Comparison of ENCODE assay signal across 24 mouse cellular contexts in genomic region chr5:24982258-24982657, GRCm38 (mm10).
DNase-seq lines count a peak whose midpoint lies in the region; ATAC-seq and TF ChIP-seq lines count a peak whose summit lies in the region.
"Had no signal": no experiment of that assay in that cellular context is flagged by ENCODE, and none has a peak within 500 bp of the region (broad histone marks: within the 10 kb centered on the region; RNA-seq: fewer than 3 reads in every experiment).

No protein-coding gene starts in this region.

- WGBS in kidney, adult 2 months = 54% methylated on average over 3 of the region's 3 CpGs
- WGBS in kidney, embryonic 16.5 days = 73% methylated on average over 3 of the region's 3 CpGs
- 30% methylated on average over 3 of the region's 3 CpGs for WGBS in heart, embryonic 16.5 days

- no peak for TF ChIP-seq POLR2A in kidney, adult 2 months (IDR thresholded peaks at IDR 0.05; ENCODE audit: low read depth, low read length)

- no peaks in the 10 kb centered on the region for H3K27me3 ChIP-seq in kidney, adult 2 months (replicated peaks; ENCODE audit: control insufficient read depth, insufficient read depth, low read length)
- no peaks in the 10 kb centered on the region for H3K27me3 ChIP-seq in kidney, embryonic 16.5 days (ENCODE audit: insufficient read depth, low read length)
- no peaks in the 10 kb centered on the region for H3K27me3 ChIP-seq in heart, embryonic 16.5 days (ENCODE audit: control insufficient read depth, insufficient read depth, low read length)
- H3K27me3 ChIP-seq: embryonic facial prominence, embryonic 15.5 days; hindbrain, embryonic 13.5 days; lung, embryonic 15.5 days; midbrain, embryonic 13.5 days; neural tube, embryonic 12.5 days had no signal

- peak; percentile 96 for DNase-seq in heart, adult 11 months
- DNase-seq in heart, postnatal 36 days = no peak
- DNase-seq in kidney, adult 2 months = peak; percentile 12
- no peak for DNase-seq in thymus, postnatal 10 days (ENCODE audit: low spot score in 2 of 2)
- no peak for DNase-seq in gastrocnemius, adult 2 months
- DNase-seq: cerebellum, postnatal 36 days; gastrocnemius, postnatal 10 days; liver; retina, postnatal 1 day; right cerebral cortex, postnatal 25 days; spleen, adult 18-20 months; thymus, postnatal 25 days had no signal

- TF ChIP-seq CTCF in kidney, adult 2 months (conservative IDR thresholded peaks at IDR 0.05; ENCODE audit: insufficient read depth, insufficient read length, low read depth, low read length) = no peak
- no peak for TF ChIP-seq CTCF in gastrocnemius, adult 2 months (IDR thresholded peaks at IDR 0.05)

- no peak overlapping the region for H3K9ac ChIP-seq in kidney, embryonic 16.5 days (replicated peaks; ENCODE audit: low read length)
- H3K9ac ChIP-seq in heart, embryonic 16.5 days (ENCODE audit: low read length) = peak overlapping the region; percentile 52
- H3K9ac ChIP-seq: embryonic facial prominence, embryonic 15.5 days; hindbrain, embryonic 13.5 days; liver, embryonic 15.5 days; lung, embryonic 15.5 days; midbrain, embryonic 13.5 days; neural tube, embryonic 12.5 days had no signal

- H3K27ac ChIP-seq in kidney, adult 2 months (ENCODE audit: insufficient read depth, low read depth, low read length) = no peak overlapping the region
- H3K27ac ChIP-seq in kidney, embryonic 16.5 days (ENCODE audit: low read length) = no peak overlapping the region
- H3K27ac ChIP-seq in heart, embryonic 16.5 days (ENCODE audit: low read length) = peak overlapping the region; percentile 98
- no peak overlapping the region for H3K27ac ChIP-seq in gastrocnemius, adult 2 months
- H3K27ac ChIP-seq: embryonic facial prominence, embryonic 15.5 days; hindbrain, embryonic 13.5 days; limb, embryonic 10.5 days; liver, embryonic 15.5 days; lung, embryonic 15.5 days; midbrain, embryonic 13.5 days; neural tube, embryonic 12.5 days had no signal

- H3K4me1 ChIP-seq in kidney, adult 2 months (ENCODE audit: control insufficient read depth, insufficient read depth, low read length) = peaks cover 16% of the 10 kb centered on the region
- H3K4me1 ChIP-seq in kidney, embryonic 16.5 days (ENCODE audit: insufficient read depth, low read length) = peaks cover 42% of the 10 kb centered on the region
- peaks cover 74% of the 10 kb centered on the region for H3K4me1 ChIP-seq in heart, embryonic 16.5 days (ENCODE audit: control insufficient read depth, insufficient read depth, low read length)
- H3K4me1 ChIP-seq: neural tube, embryonic 12.5 days had no signal

- H3K36me3 ChIP-seq in kidney, adult 2 months (ENCODE audit: control insufficient read depth, insufficient read depth, low read length) = no peaks in the 10 kb centered on the region
- no peaks in the 10 kb centered on the region for H3K36me3 ChIP-seq in kidney, embryonic 16.5 days (ENCODE audit: insufficient read depth, low read length)
- no peaks in the 10 kb centered on the region for H3K36me3 ChIP-seq in heart, embryonic 16.5 days (ENCODE audit: control insufficient read depth, insufficient read depth)
- H3K36me3 ChIP-seq: embryonic facial prominence, embryonic 15.5 days; hindbrain, embryonic 13.5 days; limb, embryonic 10.5 days; liver, embryonic 15.5 days; lung, embryonic 15.5 days; midbrain, embryonic 13.5 days; neural tube, embryonic 12.5 days had no signal

- H3K9me3 ChIP-seq in kidney, embryonic 16.5 days (ENCODE audit: low read length) = no peaks in the 10 kb centered on the region
- H3K9me3 ChIP-seq in heart, embryonic 16.5 days (replicated peaks; ENCODE audit: control insufficient read depth, low read length) = no peaks in the 10 kb centered on the region
- H3K9me3 ChIP-seq: embryonic facial prominence, embryonic 15.5 days; hindbrain, embryonic 13.5 days; limb, embryonic 10.5 days; liver, embryonic 15.5 days; lung, embryonic 15.5 days; megakaryocyte, embryonic 14.5 days; midbrain, embryonic 13.5 days; neural tube, embryonic 12.5 days had no signal

- intact Hi-C loops in heart, postnatal 36 days (cut with DNase I) = no loop called here
- intact Hi-C loops in gastrocnemius, adult 2 months (cut with DNase I) = no loop called here

- no peak overlapping the region for H3K4me2 ChIP-seq in kidney, embryonic 16.5 days (replicated peaks; ENCODE audit: low read depth, low read length)
- peak overlapping the region; percentile 33; the same call in 1 of the 2 replicates for H3K4me2 ChIP-seq in heart, embryonic 16.5 days (ENCODE audit: low read depth, low read length)
- H3K4me2 ChIP-seq: embryonic facial prominence, embryonic 15.5 days; hindbrain, embryonic 13.5 days; liver, embryonic 15.5 days; lung, embryonic 15.5 days; midbrain, embryonic 13.5 days; neural tube, embryonic 12.5 days had no signal

- no peak overlapping the region for H3K4me3 ChIP-seq in kidney, adult 2 months (ENCODE audit: insufficient read depth, low read depth, low read length)
- no peak overlapping the region for H3K4me3 ChIP-seq in kidney, embryonic 16.5 days (ENCODE audit: low read length)
- H3K4me3 ChIP-seq in heart, embryonic 16.5 days (ENCODE audit: low read length) = no peak overlapping the region
- H3K4me3 ChIP-seq in gastrocnemius, adult 2 months = no peak overlapping the region
- H3K4me3 ChIP-seq: embryonic facial prominence, embryonic 15.5 days; hindbrain, embryonic 13.5 days; limb, embryonic 10.5 days; liver, embryonic 15.5 days; lung, embryonic 15.5 days; megakaryocyte, embryonic 14.5 days; midbrain, embryonic 13.5 days; neural tube, embryonic 12.5 days had no signal

- ATAC-seq in kidney, embryonic 16.5 days (ENCODE audit: low FRiP score, low TSS enrichment) = no peak
- peak; percentile 86 for ATAC-seq in heart, embryonic 16.5 days (replicated peaks; ENCODE audit: extremely low read depth, insufficient read depth, low FRiP score)
- ATAC-seq: activated CD4-positive, CD25-positive, alpha-beta regulatory T cell, adult 4 months; forebrain, embryonic 14.5 days; midbrain, embryonic 13.5 days had no signal

Comparison
In these comparisons a context has a peak if more than half of its experiments do, and no peak if none do; other contexts are left out.
1. DNase-seq: peak in heart, adult 11 months (single experiment) and kidney, adult 2 months (single experiment); none in heart, postnatal 36 days (0 of 2), thymus, postnatal 10 days (0 of 2) and gastrocnemius, adult 2 months (single experiment).